In the genomic region with DNA sequence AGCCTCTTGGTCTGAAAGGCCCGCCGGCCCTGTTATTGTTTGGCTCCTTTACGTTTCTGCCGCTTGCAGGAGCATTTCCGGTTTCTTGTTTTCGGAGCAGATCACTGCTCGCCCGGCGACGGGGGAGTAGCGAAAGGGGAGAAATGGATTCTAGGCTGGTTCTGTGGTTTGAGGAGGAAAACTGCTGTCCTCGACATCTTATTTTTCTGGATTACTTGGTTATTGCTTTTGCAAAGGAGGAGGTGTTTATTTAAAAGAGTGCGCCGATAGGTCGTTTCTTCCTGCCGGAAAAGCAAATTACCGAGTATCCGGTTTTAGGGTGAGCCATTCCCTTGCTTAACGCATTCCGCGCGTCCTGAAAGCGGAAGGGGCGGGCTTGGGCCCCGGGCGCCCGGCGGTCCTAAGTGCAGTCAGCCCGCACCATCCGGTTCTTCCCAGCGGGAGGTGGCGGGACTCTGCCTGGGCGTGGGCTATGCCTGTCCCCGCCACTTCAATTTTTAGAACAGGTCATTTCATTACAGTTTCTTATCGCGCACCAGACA, we compare ENCODE assay signal across 8 mouse cellular contexts. TPM values are rescaled to one million over a fixed set of nuclear protein-coding genes. Genes with fewer than 3 reads are reported as not detected.
DNase-seq lines count a peak whose midpoint lies in the region; ATAC-seq lines count a peak whose summit lies in the region.

No protein-coding gene starts in this region.

- peak; percentile 75 to 94 for DNase-seq in cerebellum, postnatal 4 days (ENCODE audit: low spot score in 2 of 2)
- peak; percentile 90 for DNase-seq in gastrocnemius, adult 18-20 months (ENCODE audit: low spot score)
- peak; percentile 80 to 89 for DNase-seq in left cerebral cortex, adult 8-10 months (ENCODE audit: low spot score in 2 of 2)
- peak; percentile 94 for DNase-seq in right cerebral cortex, postnatal 10 days (ENCODE audit: low spot score in 2 of 2)
- DNase-seq in urinary bladder, postnatal 4 days (ENCODE audit: low spot score in 2 of 2) = peak; percentile 85 to 88

- peak overlapping the region; percentile 84 for H3K4me2 ChIP-seq in hindbrain, embryonic 16.5 days (ENCODE audit: low read length)

- peak; percentile 66 for ATAC-seq in activated CD4-positive, CD25-positive, alpha-beta regulatory T cell, adult 4 months
- peak; percentile 83 for ATAC-seq in hindbrain, embryonic 16.5 days

- WGBS in hindbrain, embryonic 16.5 days = under 1% methylated on average over 36 of the region's 36 CpGs

- peak overlapping the region; percentile 89 for H3K27ac ChIP-seq in hindbrain, embryonic 16.5 days (ENCODE audit: low read depth, low read length)

- H3K36me3 ChIP-seq in hindbrain, embryonic 16.5 days (ENCODE audit: control insufficient read depth, insufficient read depth, low read length) = no peaks in the 10 kb centered on the region
- peaks cover 41% of the 10 kb centered on the region for H3K36me3 ChIP-seq in megakaryocyte, embryonic 14.5 days (replicated peaks; ENCODE audit: low read length)

- H3K27me3 ChIP-seq in hindbrain, embryonic 16.5 days (replicated peaks; ENCODE audit: control insufficient read depth, insufficient read depth, low read length) = no peaks in the 10 kb centered on the region
- no peaks in the 10 kb centered on the region for H3K27me3 ChIP-seq in megakaryocyte, embryonic 14.5 days (replicated peaks)

- peak overlapping the region; percentile 57 for H3K4me3 ChIP-seq in hindbrain, embryonic 16.5 days (ENCODE audit: low read length)
- H3K4me3 ChIP-seq in megakaryocyte, embryonic 14.5 days (replicated peaks) = peak overlapping the region; percentile 100

- no peaks in the 10 kb centered on the region for H3K9me3 ChIP-seq in hindbrain, embryonic 16.5 days (ENCODE audit: control insufficient read depth, low read length)
- H3K9me3 ChIP-seq in megakaryocyte, embryonic 14.5 days = no peaks in the 10 kb centered on the region

- H3K9ac ChIP-seq in hindbrain, embryonic 16.5 days (ENCODE audit: low read depth, low read length) = peak overlapping the region; percentile 67

- peaks cover 24% of the 10 kb centered on the region for H3K4me1 ChIP-seq in hindbrain, embryonic 16.5 days (ENCODE audit: control insufficient read depth, insufficient read depth, low read depth, low read length)
- H3K4me1 ChIP-seq in megakaryocyte, embryonic 14.5 days = peaks cover 68% of the 10 kb centered on the region

RNA-seq across cellular contexts. Expression of gene Trp53, which starts 1.1 kb away (rescaled TPM):
- polyA plus RNA-seq in activated CD4-positive, CD25-positive, alpha-beta regulatory T cell, adult 4 months (2017; shearing (Covaris generic)) = 100 to 1,000 TPM; 231 to 302 TPM
- 10 to 100 TPM; 12.9 to 15.3 TPM for total RNA-seq in gastrocnemius, adult 18-20 months (2021)
- 47.9 and 57.9 TPM in 2 replicates for polyA plus RNA-seq in hindbrain, embryonic 16.5 days (2015; fragmentation: Nextera tagmentation; extraction: Ambion mirVana)
- total RNA-seq in left cerebral cortex, adult 8-10 months (2022) = 10 to 100 TPM; 26.6 to 32.6 (median 28.2) TPM
- 53.2 and 68.6 TPM in 2 replicates for polyA plus RNA-seq in megakaryocyte, embryonic 14.5 days (2012; ENCODE audit: insufficient read depth, low replicate concordance)

RNA-seq across cellular contexts. Expression of gene Wrap53, which starts 1.2 kb away (rescaled TPM):
- polyA plus RNA-seq in activated CD4-positive, CD25-positive, alpha-beta regulatory T cell, adult 4 months (2017; shearing (Covaris generic)) = 10 to 100 TPM; 25.6 to 27.6 TPM
- 1 to 10 TPM; 3.2 to 3.3 TPM for total RNA-seq in gastrocnemius, adult 18-20 months (2021)
- 18.2 and 20.1 TPM in 2 replicates for polyA plus RNA-seq in hindbrain, embryonic 16.5 days (2015; fragmentation: Nextera tagmentation; extraction: Ambion mirVana)
- total RNA-seq in left cerebral cortex, adult 8-10 months (2022) = 10 to 100 TPM; 10.1 to 13.8 (median 11.3) TPM
- 19.7 and 50.2 TPM in 2 replicates for polyA plus RNA-seq in megakaryocyte, embryonic 14.5 days (2012; ENCODE audit: insufficient read depth, low replicate concordance)

RNA-seq across cellular contexts. Expression of gene Efnb3, which starts 21.2 kb away (rescaled TPM):
- under 1 TPM in 1 of 2 experiments, not detected in 1; 0.17 TPM for polyA plus RNA-seq in activated CD4-positive, CD25-positive, alpha-beta regulatory T cell, adult 4 months (2017; shearing (Covaris generic))
- total RNA-seq in gastrocnemius, adult 18-20 months (2021) = under 1 TPM; 0.37 to 0.74 TPM
- polyA plus RNA-seq in hindbrain, embryonic 16.5 days (2015; fragmentation: Nextera tagmentation; extraction: Ambion mirVana) = 104 and 132 TPM in 2 replicates
- 10 to 100 TPM; 89.2 to 96.6 (median 90.5) TPM for total RNA-seq in left cerebral cortex, adult 8-10 months (2022)
- 0.51 and 2.1 TPM in 2 replicates for polyA plus RNA-seq in megakaryocyte, embryonic 14.5 days (2012; ENCODE audit: insufficient read depth, low replicate concordance)

RNA-seq across cellular contexts. Expression of gene Atp1b2, which starts 24.5 kb away (rescaled TPM):
- polyA plus RNA-seq in activated CD4-positive, CD25-positive, alpha-beta regulatory T cell, adult 4 months (2017; shearing (Covaris generic)) = under 1 TPM in 1 of 2 experiments, not detected in 1; 0.46 TPM
- 100 to 1,000 TPM; 347 to 393 TPM for total RNA-seq in gastrocnemius, adult 18-20 months (2021)
- 105 and 117 TPM in 2 replicates for polyA plus RNA-seq in hindbrain, embryonic 16.5 days (2015; fragmentation: Nextera tagmentation; extraction: Ambion mirVana)
- 100 to 1,000 TPM; 400 to 455 (median 419) TPM for total RNA-seq in left cerebral cortex, adult 8-10 months (2022)
- polyA plus RNA-seq in megakaryocyte, embryonic 14.5 days (2012; ENCODE audit: insufficient read depth, low replicate concordance) = 2.8 and 4.2 TPM in 2 replicates

RNA-seq across cellular contexts. Expression of gene Dnah2, which starts 32.3 kb away (rescaled TPM):
- polyA plus RNA-seq in activated CD4-positive, CD25-positive, alpha-beta regulatory T cell, adult 4 months (2017; shearing (Covaris generic)) = under 1 TPM in 1 of 2 experiments, not detected in 1; 0.19 TPM
- under 1 TPM; 0.14 to 0.83 TPM for total RNA-seq in gastrocnemius, adult 18-20 months (2021)
- polyA plus RNA-seq in hindbrain, embryonic 16.5 days (2015; fragmentation: Nextera tagmentation; extraction: Ambion mirVana) = 3.0 and 4.0 TPM in 2 replicates
- total RNA-seq in left cerebral cortex, adult 8-10 months (2022) = 1 to 10 TPM; 3.3 to 4.9 (median 3.9) TPM
- 0.95 TPM in 1 of 2 replicates, not detected in the other for polyA plus RNA-seq in megakaryocyte, embryonic 14.5 days (2012; ENCODE audit: insufficient read depth, low replicate concordance)

Comparison
In these comparisons a context has a peak if more than half of its experiments do, and no peak if none do; other contexts are left out.
1. Peak in every context shown above with its lines: DNase-seq, ATAC-seq, H3K4me3 ChIP-seq and H3K27ac ChIP-seq.
2. RNA of gene Efnb3, which starts 21.2 kb away (polyA plus RNA-seq): 104 to 132 TPM in hindbrain, embryonic 16.5 days; 0.51 to 2.1 TPM in megakaryocyte, embryonic 14.5 days and 0.17 TPM in activated CD4-positive, CD25-positive, alpha-beta regulatory T cell, adult 4 months; every median in the first group is over 10 times any median in the second.